Mouse (Mus musculus) layer of hippocampus, adult 9-10 months (tissue): ENCODE measurements around the gene Snx3.

Source experiments
- DNase-seq: peaks from one replicate; pipeline ENCODE4 v3.0.0; 2022; ENCODE audit warnings: low spot score

Gene Snx3

DNA sequence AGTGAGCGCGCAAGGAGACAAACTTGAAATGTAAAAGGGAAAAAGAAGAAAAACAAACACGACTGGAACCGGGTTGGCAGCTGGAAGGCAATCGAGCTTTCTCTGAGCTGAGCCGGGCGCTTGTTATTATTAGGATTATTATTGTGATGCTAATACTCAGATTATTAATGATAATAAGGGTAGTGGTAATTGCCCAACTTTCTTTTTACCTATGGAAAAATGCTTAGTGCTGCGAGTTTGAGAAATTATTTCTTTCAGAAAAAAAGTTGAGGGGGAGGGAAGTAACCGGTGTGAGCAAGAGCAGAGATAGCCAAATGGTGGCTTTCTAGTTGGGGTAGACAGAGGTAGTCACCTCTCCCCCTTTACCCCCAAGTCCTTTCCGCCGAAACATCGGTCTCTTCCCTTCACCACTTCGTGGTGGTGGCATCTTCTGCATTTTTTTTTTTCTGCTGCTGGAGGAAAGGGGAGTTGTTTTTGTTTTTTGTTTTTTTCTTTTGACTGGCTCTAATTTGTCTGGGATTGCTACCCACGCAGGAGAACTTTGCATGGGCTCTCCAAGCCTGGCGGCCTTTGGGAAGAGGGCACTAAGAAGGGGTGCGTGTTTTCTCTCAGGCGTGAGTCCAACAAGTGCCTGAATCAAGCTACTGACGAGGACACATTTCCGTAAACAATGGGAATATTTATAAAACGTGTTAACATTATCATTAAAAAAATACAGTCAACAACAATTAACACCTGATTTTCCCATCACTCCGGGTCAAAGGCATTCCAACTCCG is 77.1 kb downstream of the Snx3 start:
- no peak for DNase-seq

DNA sequence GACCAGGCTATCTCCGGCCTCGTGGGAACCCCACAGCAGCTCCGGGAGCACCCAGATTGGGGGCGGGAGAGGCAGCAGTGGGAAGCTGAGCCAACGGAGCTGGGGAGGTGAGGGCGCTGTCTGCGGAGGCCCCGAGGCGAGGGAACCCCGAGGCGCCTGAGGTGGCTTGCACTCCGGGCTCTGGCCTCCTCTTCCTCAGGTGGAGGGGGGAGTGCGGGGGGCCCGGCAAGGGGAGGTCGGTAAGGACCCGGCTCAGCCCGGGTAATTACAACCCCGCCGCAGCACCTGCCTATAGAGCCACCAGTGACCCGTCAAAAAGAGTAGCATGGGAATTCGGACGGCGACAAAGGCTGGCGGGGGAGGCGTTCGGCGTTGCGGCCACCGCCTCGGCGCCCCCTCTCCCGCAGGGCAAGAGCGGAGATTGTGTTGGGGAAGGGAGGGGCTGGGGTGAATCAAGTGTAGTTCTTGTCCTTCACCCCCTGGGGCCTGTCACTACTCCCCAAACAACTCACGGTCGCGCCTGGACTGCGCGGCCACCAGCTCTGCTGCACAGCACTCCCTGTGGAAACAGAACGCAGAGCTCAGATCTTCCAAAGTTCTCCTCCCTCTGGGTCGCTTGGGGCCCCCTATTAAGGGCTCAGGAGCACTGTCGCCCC is 77.8 kb downstream of the Snx3 start:
- no peak for DNase-seq

GRCm38 (mm10) chr10:42580131-42580950 is 78.5 kb downstream of the Snx3 start:
- no peak for DNase-seq

- DNase-seq = no peak
Measured at GRCm38 (mm10) chr10:42580951-42581277, 79.1 kb downstream of the Snx3 start.

GRCm38 (mm10) chr10:42581694-42582565 is 80.1 kb downstream of the Snx3 start:
- no peak for DNase-seq

- DNase-seq = no peak
Measured at GRCm38 (mm10) chr10:42582566-42583110, 80.8 kb downstream of the Snx3 start.

DNA sequence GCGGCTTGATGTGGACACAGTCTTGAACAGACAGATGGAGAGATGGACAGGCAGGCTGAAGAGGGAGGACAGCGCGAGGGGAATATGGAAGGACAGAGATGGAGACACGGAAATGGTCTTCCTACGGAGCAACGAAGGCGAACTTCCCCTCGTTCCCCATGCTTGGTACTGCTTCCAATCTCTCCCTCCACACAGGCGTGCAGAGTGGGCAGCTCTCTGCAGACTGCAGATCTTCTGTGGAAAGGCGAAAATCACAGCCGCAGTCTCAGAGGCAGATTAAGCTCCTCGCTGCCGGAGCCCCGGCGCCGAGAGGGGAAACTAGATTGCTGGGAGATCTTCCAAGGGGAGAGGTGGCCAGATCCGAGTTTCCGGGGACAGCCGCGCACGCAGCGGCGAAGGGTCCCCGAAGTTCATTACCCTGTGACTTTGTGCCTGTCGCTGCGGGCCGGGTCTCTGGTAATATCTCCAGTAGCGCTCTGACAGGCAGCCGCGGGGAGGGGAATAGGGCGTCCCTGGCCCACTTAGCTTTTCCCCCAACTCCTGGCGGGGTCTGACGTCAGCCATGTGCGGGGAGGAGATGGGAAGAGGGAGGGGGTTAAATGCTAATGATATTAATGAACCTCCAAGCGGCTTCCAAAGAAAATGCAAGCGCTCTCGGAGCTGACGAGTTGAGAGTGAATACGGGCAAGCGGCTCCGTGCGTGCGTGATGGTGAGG is 81.5 kb downstream of the Snx3 start, which contains the start of the genes Nr2e1 and Ostm1:
Nr2e1 (minus strand) TSS at position 476 of the 716 bp plus-strand sequence.
Ostm1 (plus strand) TSS at position 666 of the 716 bp plus-strand sequence.
- DNase-seq = peak; percentile 22

DNA sequence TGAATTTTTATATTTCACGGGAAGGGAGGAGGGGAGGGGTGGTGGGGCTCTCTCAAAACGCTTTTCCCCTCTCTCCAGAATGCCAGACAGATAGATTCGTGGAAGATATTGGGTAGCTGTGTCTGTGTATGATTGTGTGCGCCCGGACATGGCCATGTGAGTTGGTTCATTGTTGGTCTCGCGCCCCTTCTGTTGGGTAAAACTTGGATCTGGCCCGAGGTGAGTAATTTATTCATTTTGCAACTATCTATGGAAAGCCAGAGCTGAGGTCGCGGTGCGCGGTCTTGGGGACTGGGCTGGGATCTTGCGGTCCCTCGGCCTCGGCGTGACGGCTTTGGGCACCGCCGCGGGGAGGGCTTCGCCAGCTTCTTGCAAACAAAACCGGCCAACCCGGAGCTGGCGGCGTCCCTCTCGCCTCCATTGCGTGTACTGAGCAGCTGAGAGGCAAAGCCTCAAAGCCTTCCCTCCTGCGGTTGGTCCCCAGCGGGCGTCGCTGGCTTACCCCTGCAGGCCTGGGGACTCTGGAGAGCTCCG is 82.1 kb downstream of the Snx3 start:
- no peak for DNase-seq

GRCm38 (mm10) chr10:42584436-42584983 is 82.7 kb downstream of the Snx3 start:
- no peak for DNase-seq
